Mouse (Mus musculus) heart, postnatal 0 days (tissue): ENCODE measurements around the gene Adcyap1r1. TPM values are rescaled to one million over a fixed set of nuclear protein-coding genes. Genes with fewer than 3 reads are reported as not detected.
A peak's percentile ranks its signal among the peaks of the same experiment; 100 is the strongest.

Experiments
- ATAC-seq: fragments of 200-750 bp; cut with Nextera tagmentation; 2 replicates; pipeline ENCODE4 v1.8.0; 2017; ENCODE audit warnings: low read depth, moderate number of reproducible peaks, moderate library complexity; ENCODE audit not compliant: insufficient read depth
- DNase-seq: peaks from one replicate; pipeline ENCODE4 v3.0.0-alpha.2; 2016; ENCODE audit warnings: low spot score
- H3K27ac ChIP-seq: fragments of 300-500 bp; sonication (generic); 2 replicates; pipeline ENCODE4 v1.5.1; 2014; ENCODE audit warnings: low read depth, mild to moderate bottlenecking
- H3K27me3 ChIP-seq: fragments of 300-500 bp; sonication (generic); 2 replicates; pipeline ENCODE4 v1.6.1; 2014; ENCODE audit warnings: low read length, mixed read lengths; ENCODE audit not compliant: control insufficient read depth, insufficient read depth
- H3K36me3 ChIP-seq: fragments of 300-500 bp; sonication (generic); replicated peaks from 2 replicates; pipeline ENCODE4 v1.6.1; 2014; ENCODE audit warnings: low read length, mixed read lengths; ENCODE audit not compliant: control insufficient read depth, insufficient read depth
- H3K4me1 ChIP-seq: fragments of 300-500 bp; sonication (generic); 2 replicates; pipeline ENCODE4 v1.6.1; 2014; ENCODE audit warnings: antibody characterized with exemption; ENCODE audit not compliant: control insufficient read depth, insufficient read depth
- H3K4me2 ChIP-seq: fragments of 300-500 bp; sonication (generic); 2 replicates; pipeline ENCODE4 v1.6.1; 2014; ENCODE audit warnings: low read depth, mild to moderate bottlenecking, low read length, moderate library complexity
- H3K4me3 ChIP-seq: fragments of 300-500 bp; sonication (generic); 2 replicates; pipeline ENCODE4 v1.5.1; 2014; ENCODE audit warnings: low read depth, low read length
- H3K9ac ChIP-seq: fragments of 300-500 bp; sonication (generic); replicated peaks from 2 replicates; pipeline ENCODE4 v1.6.1; 2014; ENCODE audit warnings: low read depth, low read length, mixed read lengths
- H3K9me3 ChIP-seq: fragments of 300-500 bp; sonication (generic); replicated peaks from 2 replicates; pipeline ENCODE4 v1.6.1; 2016; ENCODE audit warnings: low read length; ENCODE audit not compliant: control insufficient read depth
- CTCF ChIP-seq: IDR thresholded peaks from 2 replicates; pipeline ENCODE4 v1.5.1; 2016; ENCODE audit warnings: antibody characterized with exemption, control low read depth, low read depth
- EP300 ChIP-seq: IDR thresholded peaks from 2 replicates; pipeline ENCODE4 v1.6.1; 2016; ENCODE audit warnings: antibody characterized with exemption, low read depth
- WGBS: fragments of 180-500 bp; shearing (Covaris S2); extraction: QIAGEN DNeasy Blood & Tissue Kit; methylation state at CpG from one replicate; pipeline ENCODE4 v1.1.7; 2014; 5-methylcytosine and 5-hydroxymethylcytosine counted together
- microRNA-seq: library from miRNA; unstranded; fragments of <30 nt; microRNA quantifications from one replicate; pipeline ENCODE4, GENCODE M21; 2016
- polyA plus RNA-seq: library from polyadenylated mRNA; unstranded; fragments of >200 nt; fragmentation: Nextera tagmentation; extraction: Ambion mirVana; gene quantifications from 2 replicates; pipeline ENCODE4 v1.2.1, GENCODE M21; 2015
- total RNA-seq: library from RNA; depleted of rRNA; stranded (reverse); fragments of >200 nt; gene quantifications from 2 replicates; pipeline ENCODE4 v1.2.3, GENCODE M21; 2014; ENCODE audit warnings: low replicate concordance; rRNA removed

The Adcyap1r1 gene
- total and polyA plus RNA-seq, 2 experiments from 2014 or later: 1.1 to 4.2 TPM

- no peak for ATAC-seq
- Histone ChIP-seq H3K27ac (no peak overlapping the region), H3K9me3 (no peaks in the 10 kb centered on the region), H3K4me2 (no peak overlapping the region), H3K4me3 (no peak overlapping the region), H3K4me1 (no peaks in the 10 kb centered on the region), H3K9ac (no peak overlapping the region), H3K27me3 (no peaks in the 10 kb centered on the region), H3K36me3 (no peaks in the 10 kb centered on the region)
- no peak for DNase-seq
- TF ChIP-seq EP300 (no peak), CTCF (peak; percentile 34)
- WGBS: 35% methylated on average over 13 of the region's 13 CpGs
Observed at GRCm38 (mm10) chr6:55550926-55551325, 99.1 kb downstream of the Adcyap1r1 start.

Small RNA genes within 50 kb of the gene (microRNA-seq; reads per million reads assigned to microRNA genes)
- gene Gm44352: not detected

Other genes starting within 250 kb of the Adcyap1r1 start
- 12.0 and 31.2 TPM in 2 replicates for gene Mindy4, start 248.6 kb upstream of the Adcyap1r1 start, total RNA-seq
- gene Mindy4, start 248.6 kb upstream of the Adcyap1r1 start, polyA plus RNA-seq: 3.3 and 3.9 TPM in 2 replicates
- 146 and 148 TPM in 2 replicates for gene Aqp1, start 115.5 kb upstream of the Adcyap1r1 start, total RNA-seq
- gene Aqp1, start 115.5 kb upstream of the Adcyap1r1 start, polyA plus RNA-seq: 56.4 and 58.0 TPM in 2 replicates
- not detected in 2 replicates for gene Ghrhr, start 75.7 kb upstream of the Adcyap1r1 start, total RNA-seq
- not detected in 2 replicates for gene Ghrhr, start 75.7 kb upstream of the Adcyap1r1 start, polyA plus RNA-seq
- gene Neurod6, start 229.3 kb downstream of the Adcyap1r1 start, total RNA-seq: not detected in 2 replicates
- gene Neurod6, start 229.3 kb downstream of the Adcyap1r1 start, polyA plus RNA-seq: not detected in 2 replicates